Mouse (Mus musculus) forebrain, embryonic 11.5 days (tissue): ENCODE measurements around the gene 2610318N02Rik. TPM values are rescaled to one million over a fixed set of nuclear protein-coding genes. Genes with fewer than 3 reads are reported as not detected.

ENCODE experiments used
- ATAC-seq: fragments of 200-750 bp; cut with Nextera tagmentation; replicated peaks from 2 replicates; pipeline ENCODE4 v1.8.0; 2017; ENCODE audit warnings: moderate TSS enrichment; ENCODE audit not compliant: low FRiP score
- DNase-seq: peaks from one replicate; pipeline ENCODE4 v3.0.0-alpha.2; 2017; ENCODE audit warnings: low spot score
- H3K27ac ChIP-seq: fragments of 300-500 bp; sonication (generic); 2 replicates; pipeline ENCODE4 v1.5.1; 2014; ENCODE audit warnings: low read depth, low read length
- H3K27me3 ChIP-seq: fragments of 300-500 bp; sonication (generic); 2 replicates; pipeline ENCODE4 v1.6.1; 2014; ENCODE audit warnings: mild to moderate bottlenecking, low read length, mixed read lengths; ENCODE audit not compliant: control insufficient read depth, insufficient read depth
- H3K36me3 ChIP-seq: fragments of 300-500 bp; sonication (generic); 2 replicates; pipeline ENCODE4 v1.6.1; 2014; ENCODE audit warnings: mild to moderate bottlenecking, low read length, moderate library complexity, mixed read lengths; ENCODE audit not compliant: control insufficient read depth, insufficient read depth
- H3K4me1 ChIP-seq: fragments of 300-500 bp; sonication (generic); replicated peaks from 2 replicates; pipeline ENCODE4 v1.6.1; 2014; ENCODE audit warnings: low read length, mixed read lengths; ENCODE audit not compliant: control insufficient read depth, insufficient read depth
- H3K4me2 ChIP-seq: fragments of 300-500 bp; sonication (generic); 2 replicates; pipeline ENCODE4 v1.6.1; 2014; ENCODE audit warnings: low read depth, mild to moderate bottlenecking, low read length, moderate library complexity, mixed read lengths; ENCODE audit not compliant: severe bottlenecking
- H3K4me3 ChIP-seq: fragments of 300-500 bp; sonication (generic); 2 replicates; pipeline ENCODE4 v1.5.1; 2014; ENCODE audit warnings: low read depth, low read length
- H3K9ac ChIP-seq: fragments of 300-500 bp; sonication (generic); 2 replicates; pipeline ENCODE4 v1.6.1; 2014; ENCODE audit warnings: low read length
- H3K9me3 ChIP-seq: fragments of 300-500 bp; sonication (generic); 2 replicates; pipeline ENCODE4 v1.6.1; 2016; ENCODE audit warnings: low read length, mixed read lengths; ENCODE audit not compliant: control insufficient read depth
- WGBS: fragments of 180-500 bp; shearing (Covaris S2); extraction: QIAGEN DNeasy Blood & Tissue Kit; methylation state at CpG from one replicate; pipeline ENCODE4 v1.1.7; 2014; 5-methylcytosine and 5-hydroxymethylcytosine counted together
- polyA plus RNA-seq: library from polyadenylated mRNA; unstranded; fragments of >200 nt; fragmentation: Nextera tagmentation; extraction: Ambion mirVana; gene quantifications from 2 replicates; pipeline ENCODE4 v1.2.1, GENCODE M21; 2014

Gene 2610318N02Rik
- polyA plus RNA-seq, 1 experiment from 2014 or later, result 104 TPM

DNA sequence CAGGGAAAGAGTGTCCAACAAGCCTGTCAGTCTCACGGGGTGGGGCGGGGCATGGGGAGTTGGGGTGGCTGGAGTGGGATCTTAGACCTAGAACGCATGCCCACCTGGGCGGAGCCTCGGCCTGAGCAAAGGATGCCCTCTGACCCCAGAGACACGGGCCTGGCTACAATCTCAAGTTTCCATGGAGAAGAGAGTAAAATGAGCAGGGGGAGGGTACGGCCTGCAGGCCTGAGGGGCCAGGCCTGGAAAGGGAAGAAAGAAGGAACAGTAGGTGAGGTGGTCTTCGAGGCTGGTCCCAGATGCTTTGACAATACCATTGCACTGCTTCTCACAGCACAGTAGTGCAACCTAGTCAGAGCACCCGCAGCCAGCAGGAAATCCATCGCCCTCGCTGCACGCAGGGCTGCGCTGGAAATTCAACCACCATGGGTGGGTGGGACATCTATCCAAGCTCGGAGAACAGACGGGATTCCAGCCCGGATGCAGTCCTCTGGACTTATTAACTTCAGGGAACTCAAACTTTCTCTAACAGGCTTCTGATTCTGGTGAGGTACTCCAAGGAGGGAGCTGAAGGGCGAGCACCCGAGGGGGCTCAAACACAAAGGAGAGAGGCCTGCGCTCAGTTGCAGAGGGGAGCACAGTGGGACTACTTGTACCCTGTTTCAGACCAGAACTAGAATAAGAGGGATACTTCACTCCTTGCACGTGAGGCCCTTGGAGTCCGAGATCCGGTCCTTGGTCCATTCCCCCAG is 672 bp downstream of the 2610318N02Rik start:
- ATAC-seq (peak; percentile 60), DNase-seq (peak; percentile 85)
- peak overlapping the region; percentile 84 for H3K4me2 ChIP-seq
- H3K27ac ChIP-seq, result peak overlapping the region; percentile 77
- WGBS, result 1% methylated on average over 22 of the region's 22 CpGs
- peaks cover 3% of the 10 kb centered on the region; the same call in 1 of the 2 replicates for H3K36me3 ChIP-seq
- no peaks in the 10 kb centered on the region for H3K9me3 ChIP-seq
- peaks cover 13% of the 10 kb centered on the region; the same call in 1 of the 2 replicates for H3K4me1 ChIP-seq
- no peaks in the 10 kb centered on the region for H3K27me3 ChIP-seq
- H3K9ac ChIP-seq, result peak overlapping the region; percentile 88
- peak overlapping the region; percentile 67 for H3K4me3 ChIP-seq

- Histone ChIP-seq H3K27ac (no peak overlapping the region), H3K4me2 (peak overlapping the region; percentile 16; the same call in 1 of the 2 replicates), H3K27me3 (no peaks in the 10 kb centered on the region), H3K9me3 (no peaks in the 10 kb centered on the region), H3K4me1 (peaks cover 13% of the 10 kb centered on the region; the same call in 1 of the 2 replicates), H3K36me3 (peaks cover 3% of the 10 kb centered on the region; the same call in 1 of the 2 replicates), H3K4me3 (no peak overlapping the region), H3K9ac (no peak overlapping the region; the same call in 1 of the 2 replicates)
- WGBS, result 41% methylated on average over 14 of the region's 14 CpGs
- DNase-seq, result no peak
- ATAC-seq, result 0 out of 2 replicates have a peak, but pooled peaks have one; percentile 19
Observed at GRCm38 (mm10) chr16:17121569-17121968, 3.4 kb downstream of the 2610318N02Rik start.

GRCm38 (mm10) chr16:17117309-17117799 is 7.6 kb downstream of the 2610318N02Rik start:
- Histone ChIP-seq H3K9ac (no peak overlapping the region), H3K4me3 (no peak overlapping the region), H3K27me3 (no peaks in the 10 kb centered on the region), H3K27ac (no peak overlapping the region), H3K36me3 (peaks cover 10% of the 10 kb centered on the region; the same call in 1 of the 2 replicates), H3K9me3 (no peaks in the 10 kb centered on the region), H3K4me2 (no peak overlapping the region), H3K4me1 (peaks cover 8% of the 10 kb centered on the region; the same call in 1 of the 2 replicates)
- no peak for DNase-seq
- 95% methylated on average over 5 of the region's 5 CpGs for WGBS
- ATAC-seq, result no peak

GRCm38 (mm10) chr16:17110771-17111743 is 13.9 kb downstream of the 2610318N02Rik start, which contains the start of gene Ppil2:
Ppil2 (minus strand) TSS chr16:17111257.
- Histone ChIP-seq H3K4me1 (peaks cover 3% of the 10 kb centered on the region; the same call in 1 of the 2 replicates), H3K9ac (peak within 1 kb of the TSS; percentile 75), H3K9me3 (no peaks in the 10 kb centered on the region), H3K4me3 (peak within 1 kb of the TSS; percentile 86), H3K27me3 (no peaks in the 10 kb centered on the region), H3K36me3 (peaks cover 7% of the 10 kb centered on the region; the same call in 1 of the 2 replicates), H3K4me2 (peak within 1 kb of the TSS; percentile 69), H3K27ac (no peak within 1 kb of the TSS)
- DNase-seq, result peak; percentile 77
- 9% methylated on average over 37 of the region's 38 CpGs for WGBS
- peak; percentile 79 for ATAC-seq

DNA sequence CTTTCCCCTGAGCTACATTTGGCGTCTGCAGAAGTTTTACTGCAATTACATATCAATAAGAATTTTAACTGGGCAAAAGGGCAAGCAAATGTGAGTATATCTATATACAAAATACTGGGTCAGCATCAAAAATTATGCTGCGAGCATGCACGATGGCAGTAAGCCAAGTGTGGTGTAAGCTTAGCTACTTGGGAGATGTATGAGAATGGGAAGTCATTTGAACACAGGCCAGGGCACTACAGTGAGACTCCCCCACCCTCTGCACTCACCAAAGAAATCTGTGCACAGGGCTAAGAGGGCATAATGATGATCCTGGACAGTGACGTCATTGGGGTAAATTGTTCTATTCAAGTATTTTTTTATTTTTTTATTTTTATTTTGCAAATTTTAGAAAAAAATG is 20.4 kb downstream of the 2610318N02Rik start:
- H3K36me3 ChIP-seq, result peaks cover 3% of the 10 kb centered on the region; the same call in 1 of the 2 replicates

GRCm38 (mm10) chr16:17102630-17103220 is 22.2 kb downstream of the 2610318N02Rik start:
- Histone ChIP-seq H3K9ac (no peak overlapping the region), H3K27ac (no peak overlapping the region), H3K4me1 (no peaks in the 10 kb centered on the region), H3K4me2 (no peak overlapping the region), H3K9me3 (no peaks in the 10 kb centered on the region), H3K27me3 (no peaks in the 10 kb centered on the region), H3K36me3 (peaks cover 10% of the 10 kb centered on the region; the same call in 1 of the 2 replicates), H3K4me3 (no peak overlapping the region)
- ATAC-seq (no peak), DNase-seq (no peak)
- WGBS, result 83% methylated on average over 7 of the region's 7 CpGs

More for the DNA sequence above, 20.4 kb downstream of the 2610318N02Rik start:
- H3K9me3 ChIP-seq, result no peaks in the 10 kb centered on the region
- 92% methylated on average over 4 of the region's 4 CpGs for WGBS
- DNase-seq (no peak), ATAC-seq (no peak)
- no peak overlapping the region for H3K4me2 ChIP-seq
- H3K9ac ChIP-seq, result no peak overlapping the region
- no peaks in the 10 kb centered on the region for H3K4me1 ChIP-seq
- no peak overlapping the region for H3K4me3 ChIP-seq
- no peaks in the 10 kb centered on the region for H3K27me3 ChIP-seq
- H3K27ac ChIP-seq, result no peak overlapping the region

GRCm38 (mm10) chr16:17096938-17097337 is 28.0 kb downstream of the 2610318N02Rik start:
- Histone ChIP-seq H3K27me3 (no peaks in the 10 kb centered on the region), H3K4me3 (no peak overlapping the region), H3K9me3 (no peaks in the 10 kb centered on the region), H3K4me1 (no peaks in the 10 kb centered on the region), H3K9ac (no peak overlapping the region), H3K36me3 (peaks cover 17% of the 10 kb centered on the region), H3K27ac (no peak overlapping the region), H3K4me2 (no peak overlapping the region)
- DNase-seq (no peak), ATAC-seq (no peak)
- 92% methylated on average over 3 of the region's 3 CpGs for WGBS

GRCm38 (mm10) chr16:17088346-17088745 is 36.6 kb downstream of the 2610318N02Rik start:
- WGBS, result 83% methylated on average over 3 of the region's 3 CpGs
- Histone ChIP-seq H3K4me2 (no peak overlapping the region), H3K9ac (no peak overlapping the region), H3K36me3 (peaks cover 12% of the 10 kb centered on the region; the same call in 1 of the 2 replicates), H3K27me3 (no peaks in the 10 kb centered on the region), H3K4me1 (no peaks in the 10 kb centered on the region), H3K27ac (no peak overlapping the region), H3K4me3 (no peak overlapping the region), H3K9me3 (no peaks in the 10 kb centered on the region)
- no peak for DNase-seq
- no peak for ATAC-seq
